Mouse (Mus musculus) ES-E14 (cell line): ENCODE measurements around the gene Gm8978. TPM values are rescaled to one million over a fixed set of nuclear protein-coding genes. Genes with fewer than 3 reads are reported as not detected.
"Not testable (repeated sequence)": the region's sequence is repeated elsewhere in the genome, so short reads cannot be mapped to it uniquely, and the experiment has no call there.

ENCODE experiments used
- DNase-seq: peaks from one replicate; pipeline ENCODE4 v3.0.0-alpha.2; 2013; ENCODE audit warnings: low read depth, low spot score
- H3K27ac ChIP-seq: 2 replicates; pipeline ENCODE4 v1.5.1; 2012; ENCODE audit warnings: low read depth, mild to moderate bottlenecking, low read length, moderate library complexity, mixed read lengths; ENCODE audit not compliant: poor library complexity, insufficient read depth, severe bottlenecking
- H3K36me3 ChIP-seq: 2 replicates; pipeline ENCODE4 v1.6.1; 2012; ENCODE audit warnings: mild to moderate bottlenecking, low read length, moderate library complexity, mixed read lengths; ENCODE audit not compliant: control insufficient read depth, poor library complexity, insufficient read depth, severe bottlenecking
- H3K4me1 ChIP-seq, 2 experiments: fragments of 150-350 bp in 1 of 2; sonication (generic) in 1 of 2; 2 replicates each; pipeline ENCODE4 v1.6.1; 2012; ENCODE audit warnings: low read length in 2 of 2, mild to moderate bottlenecking in 1 of 2, mixed read lengths in 1 of 2; ENCODE audit not compliant: control insufficient read depth in 2 of 2, insufficient read depth in 2 of 2, poor library complexity in 1 of 2
- H3K4me3 ChIP-seq, 2 experiments: fragments of 150-350 bp in 1 of 2; sonication (generic) in 1 of 2; 2 replicates each; pipeline ENCODE4 v1.5.1; 2012; ENCODE audit warnings: low read length in 2 of 2, low read depth in 1 of 2, mild to moderate bottlenecking in 1 of 2, mixed read lengths in 1 of 2; ENCODE audit not compliant: insufficient read depth in 1 of 2, poor library complexity in 1 of 2, severe bottlenecking in 1 of 2
- H3K9ac ChIP-seq: 2 replicates; pipeline ENCODE4 v1.6.1; 2012; ENCODE audit warnings: low read depth, mild to moderate bottlenecking, low read length, mixed read lengths; ENCODE audit not compliant: poor library complexity, insufficient read depth, severe bottlenecking
- H3K9me3 ChIP-seq: fragments of 150-350 bp; sonication (generic); 2 replicates; pipeline ENCODE4 v1.6.1; 2012; ENCODE audit warnings: low read depth, mild to moderate bottlenecking, low read length; ENCODE audit not compliant: control insufficient read depth, insufficient read depth
- in situ Hi-C, 2 experiments: fragments of 600-800 bp; cut with MboI; formaldehyde crosslinking; loops; one replicate each; pipeline ENCODE4 v1.15.1; 2025; ENCODE audit warnings: low sequenced_read_pairs in 2 of 2, inconsistent platforms in 1 of 2; ENCODE audit not compliant: unreplicated experiment in 2 of 2
- total RNA-seq: library from RNA; depleted of rRNA; stranded (reverse); fragments of 300-350 nt; gene quantifications from 2 replicates; pipeline ENCODE4 v1.2.3, GENCODE M21; 2012; rRNA removed

Gene Gm8978
- total RNA-seq, result not detected in 2 replicates

DNA sequence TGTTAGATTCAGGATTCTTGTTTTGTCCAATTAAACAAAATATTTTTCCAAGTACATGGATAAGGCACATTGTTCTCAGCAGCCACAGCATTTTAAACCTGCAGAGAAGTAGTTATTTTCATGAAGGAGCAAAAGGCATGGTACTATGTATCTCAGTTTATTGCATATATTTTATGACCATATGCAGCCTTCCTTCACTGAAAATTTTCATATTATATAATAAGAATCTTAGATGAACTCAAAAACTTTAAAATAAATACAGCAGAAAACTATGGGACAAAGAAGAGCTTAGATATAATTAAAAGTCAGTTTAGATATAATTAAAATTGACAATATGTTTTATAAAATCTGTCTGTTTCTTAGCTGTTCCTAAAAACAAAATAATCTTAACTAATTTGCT is at the start of gene Gm8978:
TSS of gene Gm8978 (minus strand) at position 101 of the 400 bp plus-strand sequence.
- H3K27ac ChIP-seq, in situ Hi-C loops, H3K36me3 ChIP-seq, DNase-seq, H3K9me3 ChIP-seq, H3K4me3 ChIP-seq, H3K4me1 ChIP-seq, H3K9ac ChIP-seq: not testable (repeated sequence)

GRCm38 (mm10) chr19:33589626-33590302 is 35.3 kb downstream of the Gm8978 start:
- H3K4me1 ChIP-seq, H3K27ac ChIP-seq, H3K9me3 ChIP-seq, in situ Hi-C loops, H3K36me3 ChIP-seq: not testable (repeated sequence)
- peak; percentile 52 for DNase-seq
- Histone ChIP-seq H3K9ac (peak overlapping the region; percentile 72; the same call in 1 of the 2 replicates), H3K4me3 (peak overlapping the region; percentile 15 to 46)

- H3K9me3 ChIP-seq, in situ Hi-C loops, H3K36me3 ChIP-seq, H3K4me1 ChIP-seq, H3K27ac ChIP-seq, H3K9ac ChIP-seq, H3K4me3 ChIP-seq: not testable (repeated sequence)
- DNase-seq, result peak; percentile 33
Observed at GRCm38 (mm10) chr19:33568551-33568950, 56.5 kb downstream of the Gm8978 start.

Other genes starting within 250 kb of the Gm8978 start
- gene Rnls, start 233.0 kb downstream of the Gm8978 start, total RNA-seq, result 0.74 and 0.80 TPM in 2 replicates
- gene Lipo4, start 107.5 kb downstream of the Gm8978 start, total RNA-seq, result not detected in 2 replicates
- gene Lipo2, start 126.1 kb upstream of the Gm8978 start, total RNA-seq, result 1.6 and 1.8 TPM in 2 replicates
- 6.8 and 8.7 TPM in 2 replicates for gene Lipo3, start 136.7 kb upstream of the Gm8978 start, total RNA-seq
- gene Lipo1, start 162.2 kb upstream of the Gm8978 start, total RNA-seq, result not detected in 2 replicates